Mouse (Mus musculus) WW6 (cell line): ENCODE data around the gene Clip1.

Experiments
- DNase-seq: peaks from one replicate; pipeline ENCODE4 v3.0.0-alpha.2; 2013; ENCODE audit warnings: low read depth, low spot score

Gene Clip1

GRCm38 (mm10) chr5:123670800-123671472 lies 13.5 kb downstream of the Clip1 start:
- no peak for DNase-seq

GRCm38 (mm10) chr5:123669991-123670799 lies 14.2 kb downstream of the Clip1 start:
- no peak for DNase-seq

GRCm38 (mm10) chr5:123667915-123668314 lies 16.5 kb downstream of the Clip1 start:
- no peak for DNase-seq

- DNase-seq: no peak
Measured at GRCm38 (mm10) chr5:123665956-123666355, 18.5 kb downstream of the Clip1 start.

- DNase-seq: no peak
Measured at GRCm38 (mm10) chr5:123664329-123664728, 20.1 kb downstream of the Clip1 start.

- DNase-seq: no peak
Measured at GRCm38 (mm10) chr5:123662059-123662458, 22.4 kb downstream of the Clip1 start.

- DNase-seq: no peak
Measured at GRCm38 (mm10) chr5:123661602-123662001, 22.8 kb downstream of the Clip1 start.

GRCm38 (mm10) chr5:123657651-123658050 lies 26.8 kb downstream of the Clip1 start:
- no peak for DNase-seq

GRCm38 (mm10) chr5:123654937-123655336 lies 29.5 kb downstream of the Clip1 start:
- DNase-seq: no peak

- DNase-seq: no peak
Measured at GRCm38 (mm10) chr5:123653287-123653801, 31.1 kb downstream of the Clip1 start.

- no peak for DNase-seq
Measured at GRCm38 (mm10) chr5:123650825-123651224, 33.6 kb downstream of the Clip1 start.

- DNase-seq: no peak
Measured at GRCm38 (mm10) chr5:123642401-123642800, 42.0 kb downstream of the Clip1 start.

- DNase-seq: no peak
Measured at GRCm38 (mm10) chr5:123641259-123641900, 43.0 kb downstream of the Clip1 start.

- no peak for DNase-seq
Measured at GRCm38 (mm10) chr5:123640181-123640580, 44.2 kb downstream of the Clip1 start.

GRCm38 (mm10) chr5:123631210-123631609 lies 53.2 kb downstream of the Clip1 start:
- no peak for DNase-seq

- no peak for DNase-seq
Measured at GRCm38 (mm10) chr5:123626631-123627030, 57.8 kb downstream of the Clip1 start.

GRCm38 (mm10) chr5:123622421-123622820 lies 62.0 kb downstream of the Clip1 start:
- DNase-seq: peak; percentile 34

GRCm38 (mm10) chr5:123618558-123618957 lies 65.9 kb downstream of the Clip1 start:
- no peak for DNase-seq

GRCm38 (mm10) chr5:123614246-123614645 lies 70.2 kb downstream of the Clip1 start:
- DNase-seq: no peak

GRCm38 (mm10) chr5:123609843-123610242 lies 74.6 kb downstream of the Clip1 start:
- peak; percentile 42 for DNase-seq

GRCm38 (mm10) chr5:123609416-123609815 lies 75.0 kb downstream of the Clip1 start:
- DNase-seq: no peak

- DNase-seq: no peak
Measured at GRCm38 (mm10) chr5:123607211-123607669, 77.2 kb downstream of the Clip1 start.
